ENCODE assay signal across 17 mouse cellular contexts in the genomic region with DNA sequence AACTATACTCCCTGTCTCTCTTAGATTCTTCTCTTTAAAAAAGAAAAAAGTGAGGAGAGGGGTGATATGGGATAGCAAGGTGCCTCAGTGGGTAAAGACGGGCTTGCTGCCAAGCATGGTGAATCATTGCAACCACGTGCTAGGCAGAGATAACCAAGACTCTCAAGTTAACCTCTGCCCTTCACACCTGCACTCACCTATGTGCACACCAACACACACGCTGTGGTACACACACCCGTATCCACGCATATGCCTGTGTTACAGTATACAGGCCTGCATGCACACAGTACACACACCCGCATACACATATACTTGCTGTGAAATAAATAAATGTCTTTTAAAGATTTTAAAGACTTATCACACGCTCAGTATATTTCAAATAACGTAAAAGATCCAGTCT.
DNase-seq lines count a peak whose midpoint lies in the region; ATAC-seq lines count a peak whose summit lies in the region.
"Had no signal": no experiment of that assay in that cellular context is flagged by ENCODE, and none has a peak within 500 bp of the region (broad histone marks: within the 10 kb centered on the region; RNA-seq: fewer than 3 reads in every experiment).

No protein-coding gene starts in this region.

- peak overlapping the region; percentile 8 for H3K4me3 ChIP-seq in megakaryocyte, embryonic 14.5 days (replicated peaks)
- H3K4me3 ChIP-seq: heart, embryonic 10.5 days; hindbrain, embryonic 10.5 days; hindbrain, embryonic 15.5 days had no signal

- H3K9me3 ChIP-seq in megakaryocyte, embryonic 14.5 days, result no peaks in the 10 kb centered on the region
- H3K9me3 ChIP-seq: heart, embryonic 10.5 days; hindbrain, embryonic 10.5 days; hindbrain, embryonic 15.5 days had no signal

- ATAC-seq in megakaryocyte, adult 5-6 weeks (ENCODE audit: poor library complexity, severe bottlenecking), result no peak
- ATAC-seq in common myeloid progenitor, adult 5-6 weeks (replicated peaks; ENCODE audit: low read depth, poor library complexity, severe bottlenecking), result 0 out of 2 replicates have a peak, but pooled peaks have one; percentile 8
- ATAC-seq in inflammation-experienced regulatory T-cells, adult 6 months, result no peak
- ATAC-seq: activated CD4-positive, CD25-positive, alpha-beta regulatory T cell, adult 4 months; Patski had no signal

- no peaks in the 10 kb centered on the region for H3K36me3 ChIP-seq in megakaryocyte, embryonic 14.5 days (replicated peaks; ENCODE audit: low read length)
- H3K36me3 ChIP-seq: heart, embryonic 10.5 days; hindbrain, embryonic 10.5 days; hindbrain, embryonic 15.5 days had no signal

- peaks cover 6% of the 10 kb centered on the region for H3K27me3 ChIP-seq in megakaryocyte, embryonic 14.5 days (replicated peaks)

- peak; percentile 44 to 46 for DNase-seq in cerebellum, postnatal 14 days
- no peak for DNase-seq in cerebellum, adult 18-20 months
- peak; percentile 41 for DNase-seq in naive thymus-derived CD4-positive, alpha-beta T cell, adult 2 months (ENCODE audit: low read depth)
- DNase-seq in lung, adult 18-20 months, result no peak
- DNase-seq: adrenal gland, postnatal 14 days; cerebellum, adult 2 months; heart, adult 18-20 months; heart, postnatal 14 days had no signal

- H3K4me1 ChIP-seq in megakaryocyte, embryonic 14.5 days, result no peaks in the 10 kb centered on the region
- H3K4me1 ChIP-seq: heart, embryonic 10.5 days had no signal

Comparison
In these comparisons a context has a peak if more than half of its experiments do, and no peak if none do; other contexts are left out.
1. DNase-seq: peak in cerebellum, postnatal 14 days (2 of 2) and naive thymus-derived CD4-positive, alpha-beta T cell, adult 2 months (single experiment); none in cerebellum, adult 18-20 months (0 of 2) and lung, adult 18-20 months (0 of 2).